Mouse (Mus musculus) kidney, postnatal 4 days (tissue): ENCODE measurements around the gene Kif1bp.

Source experiments
- DNase-seq, 2 experiments: peaks; one replicate each; pipeline ENCODE4 v3.0.0; 2021; ENCODE audit warnings: mixed read lengths in 2 of 2

Kif1bp gene

DNA sequence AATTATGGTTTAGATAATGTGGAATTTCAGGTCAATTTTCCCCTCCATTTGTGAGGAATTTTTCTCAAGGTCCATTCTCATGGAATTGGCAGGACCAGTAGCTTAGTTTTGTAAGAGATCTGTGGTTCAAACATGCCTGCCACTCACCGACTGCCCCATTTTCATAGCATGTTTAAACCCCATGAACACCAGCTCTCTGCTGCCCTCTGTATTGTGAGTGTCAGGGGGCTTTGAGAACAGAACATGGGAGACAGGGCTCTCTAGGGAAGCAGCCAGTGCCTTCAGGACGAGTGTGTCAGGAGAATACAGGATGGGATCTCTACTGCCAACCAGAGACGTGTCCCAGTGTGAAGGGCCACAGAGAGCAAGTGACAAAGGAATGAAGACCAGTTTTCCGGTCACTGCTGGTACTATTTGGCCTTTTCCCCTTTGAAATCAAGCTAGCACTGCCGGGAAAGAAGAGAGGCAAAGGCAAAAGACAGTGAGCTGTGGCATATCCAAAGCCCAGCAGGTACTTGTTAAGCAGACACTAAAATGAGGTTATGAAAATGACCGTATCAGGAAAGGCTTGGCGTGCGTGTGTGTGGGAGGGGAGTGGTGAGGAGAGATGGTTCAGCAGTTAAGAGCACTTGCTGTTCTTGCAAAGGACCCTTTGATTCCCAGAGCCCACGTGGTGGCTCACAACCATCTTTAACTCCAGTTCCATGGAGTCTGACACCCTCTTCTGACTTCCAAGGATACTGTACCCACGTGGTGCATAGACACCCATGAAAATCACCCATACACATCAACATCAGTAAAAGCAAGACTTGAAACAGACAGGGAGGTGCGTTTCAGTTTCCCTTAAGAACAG is 22.3 kb downstream of the Kif1bp start:
- DNase-seq = no peak

- no peak for DNase-seq
Measured at GRCm38 (mm10) chr10:62553611-62554091, 24.6 kb downstream of the Kif1bp start.

GRCm38 (mm10) chr10:62550787-62551300 is 27.4 kb downstream of the Kif1bp start:
- DNase-seq = no peak

DNA sequence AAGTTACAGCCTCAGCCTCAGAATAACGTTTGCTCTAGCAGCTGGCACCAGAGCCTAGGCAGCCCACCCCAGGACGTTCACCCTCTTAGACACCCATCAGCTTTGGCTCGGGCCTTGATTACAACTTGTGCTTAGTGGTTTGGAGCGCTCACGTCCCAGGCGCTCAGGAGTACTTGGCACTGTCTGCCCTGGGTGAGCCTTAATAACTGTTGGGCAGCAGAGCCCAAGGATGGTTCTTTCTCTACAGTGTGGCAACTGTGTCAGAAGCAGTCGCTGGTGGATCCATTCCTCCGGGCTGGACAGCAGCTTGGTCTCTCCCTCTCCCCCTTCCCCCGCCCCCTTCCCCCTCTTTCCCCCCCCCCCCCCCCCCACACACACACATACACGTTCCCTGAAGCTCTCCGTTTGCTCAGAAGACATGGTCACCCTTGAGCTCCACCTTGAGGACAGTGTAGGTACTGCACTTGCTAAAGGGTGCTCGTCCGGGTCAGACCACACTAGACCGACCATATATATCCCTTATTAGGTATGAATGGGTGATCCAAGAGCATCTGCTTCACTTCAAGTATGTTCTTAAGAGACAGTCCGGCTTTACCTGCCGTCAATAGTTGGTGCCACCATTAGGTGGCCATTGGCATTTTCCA is 28.6 kb downstream of the Kif1bp start:
- DNase-seq = peak; percentile 82 to 84

DNA sequence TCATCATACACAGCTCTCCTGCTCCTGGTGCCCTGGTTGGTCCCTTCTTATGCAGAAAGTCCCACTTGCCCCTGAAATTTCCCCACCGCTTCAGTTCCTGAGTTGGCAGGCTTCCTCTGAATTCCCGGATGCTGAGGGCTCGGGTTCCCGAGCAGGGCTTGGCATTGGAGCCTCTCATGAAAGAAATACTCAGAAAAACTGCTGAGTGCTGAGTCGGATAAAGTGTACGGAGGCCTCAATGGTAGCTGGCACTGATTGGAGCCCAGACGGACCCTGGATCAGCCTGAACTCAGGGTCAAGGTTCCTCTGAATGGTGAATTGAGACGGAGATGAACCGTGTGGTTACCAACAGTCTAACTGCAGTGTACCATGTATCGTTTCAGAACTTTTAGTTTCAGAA is 31.8 kb downstream of the Kif1bp start:
- no peak for DNase-seq

DNA sequence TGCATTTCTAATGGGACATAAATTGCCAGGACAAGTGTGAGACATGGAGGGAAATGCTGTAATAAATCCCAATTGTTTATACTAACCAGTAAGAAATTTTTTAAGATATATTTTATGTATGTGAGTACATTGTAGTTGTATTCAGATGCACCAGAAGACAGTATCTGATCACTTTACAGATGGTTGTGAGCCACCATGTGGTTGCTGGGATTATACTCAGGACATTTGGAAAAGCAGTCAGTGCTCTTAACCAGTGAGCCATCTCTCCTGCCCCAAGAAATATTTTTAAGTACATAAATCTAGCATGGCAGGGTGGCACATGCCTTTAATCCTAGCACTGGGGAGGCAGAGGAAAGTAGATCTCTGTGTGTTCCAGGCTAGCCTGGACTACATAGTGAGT is 32.5 kb downstream of the Kif1bp start:
- no peak for DNase-seq

GRCm38 (mm10) chr10:62544316-62544715 is 33.9 kb downstream of the Kif1bp start:
- no peak for DNase-seq

GRCm38 (mm10) chr10:62543399-62543808 is 34.9 kb downstream of the Kif1bp start:
- no peak for DNase-seq

DNA sequence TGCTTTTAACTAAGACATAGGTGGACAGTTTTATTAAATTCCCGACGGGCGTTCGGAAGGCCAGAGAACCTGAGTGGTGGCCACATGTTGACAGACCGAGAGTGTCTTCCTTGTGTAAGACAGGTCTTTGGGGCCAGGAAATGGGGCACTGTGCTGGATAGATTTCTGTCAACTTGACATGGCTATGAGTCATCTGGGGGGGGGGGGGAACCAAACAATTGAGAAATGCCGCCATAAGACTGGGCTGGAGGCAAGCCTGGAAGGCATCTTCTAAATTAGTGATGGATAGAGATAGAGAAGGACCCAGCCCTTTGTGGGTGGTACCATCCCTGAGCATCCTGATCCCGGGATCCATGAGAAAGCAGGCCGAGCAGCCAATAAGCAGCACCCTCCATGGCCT is 35.3 kb downstream of the Kif1bp start:
- no peak for DNase-seq

- no peak for DNase-seq
Measured at GRCm38 (mm10) chr10:62542507-62542906, 35.8 kb downstream of the Kif1bp start.

- no peak for DNase-seq
Measured at GRCm38 (mm10) chr10:62541499-62541898, 36.8 kb downstream of the Kif1bp start.

GRCm38 (mm10) chr10:62540800-62541199 is 37.5 kb downstream of the Kif1bp start:
- DNase-seq = no peak

DNA sequence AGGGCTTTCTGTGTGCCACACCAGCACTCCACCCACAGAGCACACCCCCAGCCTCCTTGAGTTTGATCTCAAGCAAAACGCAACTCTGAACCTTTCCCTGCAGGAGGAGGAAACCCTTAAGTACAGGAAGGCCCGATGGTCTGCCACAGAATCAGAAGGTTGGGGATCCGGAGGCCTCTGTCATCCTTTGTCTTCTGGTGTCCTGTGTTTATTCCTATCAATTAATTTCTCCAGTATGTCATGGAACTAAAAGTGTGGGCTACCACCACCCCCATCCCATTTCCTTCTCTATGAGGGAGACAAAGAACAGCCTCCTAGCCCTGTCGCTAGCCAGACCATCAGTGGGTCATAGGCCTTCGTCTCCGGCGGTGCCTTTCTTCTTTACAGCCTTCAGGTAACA is 43.7 kb downstream of the Kif1bp start:
- no peak for DNase-seq

GRCm38 (mm10) chr10:62532832-62533231 is 45.4 kb downstream of the Kif1bp start:
- DNase-seq = no peak

- peak; percentile 59 to 73 for DNase-seq
Measured at GRCm38 (mm10) chr10:62530183-62530582, 48.1 kb downstream of the Kif1bp start.

DNA sequence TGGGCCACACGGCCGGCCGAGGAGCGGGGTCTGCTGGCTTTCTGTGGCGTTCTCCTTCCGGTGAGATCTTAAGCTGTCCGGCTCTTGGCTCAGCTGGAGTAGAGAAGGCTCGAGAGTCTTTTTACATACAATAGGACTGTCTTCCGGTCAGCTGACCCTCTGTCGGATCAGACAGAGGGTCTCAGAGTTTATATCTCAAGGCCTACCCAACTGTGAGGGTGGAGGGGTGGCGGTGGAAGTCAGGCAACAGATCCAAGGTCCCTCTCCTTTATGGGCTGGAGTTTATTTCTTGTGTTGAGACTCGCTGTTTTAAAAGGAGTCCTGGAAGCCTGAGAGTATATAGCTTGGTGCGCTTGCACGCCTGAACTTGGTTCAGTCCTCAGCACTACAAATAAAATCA is 50.9 kb downstream of the Kif1bp start, which contains the start of gene Srgn:
Gene Srgn, minus strand, starts transcription at position 101 of the 400 bp plus-strand sequence.
- DNase-seq = no peak

- no peak for DNase-seq
Measured at GRCm38 (mm10) chr10:62522346-62522950, 55.8 kb downstream of the Kif1bp start.

GRCm38 (mm10) chr10:62521763-62522162 is 56.5 kb downstream of the Kif1bp start:
- no peak for DNase-seq

- no peak for DNase-seq
Measured at GRCm38 (mm10) chr10:62520911-62521310, 57.3 kb downstream of the Kif1bp start.

DNA sequence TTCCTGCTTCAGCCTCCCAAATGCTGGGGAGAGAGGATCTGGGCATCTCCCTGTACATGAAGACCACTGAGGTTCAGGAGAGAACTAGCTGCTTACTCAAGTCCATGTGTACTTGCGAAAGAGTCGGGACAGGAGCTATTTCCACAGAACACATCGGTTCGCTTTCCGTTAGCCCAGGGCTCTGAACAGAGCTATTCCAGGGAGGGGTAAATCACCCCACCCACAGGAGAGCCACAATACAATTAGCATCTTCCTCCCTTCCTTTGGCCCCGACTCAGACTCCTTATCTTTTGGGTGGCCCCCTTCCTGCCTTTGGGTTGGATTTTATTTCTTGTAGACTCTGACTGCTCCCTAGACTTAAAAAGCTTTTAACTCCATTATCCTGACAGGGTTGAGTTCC is 60.7 kb downstream of the Kif1bp start:
- no peak for DNase-seq

- DNase-seq = no peak
Measured at GRCm38 (mm10) chr10:62512855-62513254, 65.4 kb downstream of the Kif1bp start.

GRCm38 (mm10) chr10:62511528-62511927 is 66.7 kb downstream of the Kif1bp start:
- DNase-seq = no peak

DNA sequence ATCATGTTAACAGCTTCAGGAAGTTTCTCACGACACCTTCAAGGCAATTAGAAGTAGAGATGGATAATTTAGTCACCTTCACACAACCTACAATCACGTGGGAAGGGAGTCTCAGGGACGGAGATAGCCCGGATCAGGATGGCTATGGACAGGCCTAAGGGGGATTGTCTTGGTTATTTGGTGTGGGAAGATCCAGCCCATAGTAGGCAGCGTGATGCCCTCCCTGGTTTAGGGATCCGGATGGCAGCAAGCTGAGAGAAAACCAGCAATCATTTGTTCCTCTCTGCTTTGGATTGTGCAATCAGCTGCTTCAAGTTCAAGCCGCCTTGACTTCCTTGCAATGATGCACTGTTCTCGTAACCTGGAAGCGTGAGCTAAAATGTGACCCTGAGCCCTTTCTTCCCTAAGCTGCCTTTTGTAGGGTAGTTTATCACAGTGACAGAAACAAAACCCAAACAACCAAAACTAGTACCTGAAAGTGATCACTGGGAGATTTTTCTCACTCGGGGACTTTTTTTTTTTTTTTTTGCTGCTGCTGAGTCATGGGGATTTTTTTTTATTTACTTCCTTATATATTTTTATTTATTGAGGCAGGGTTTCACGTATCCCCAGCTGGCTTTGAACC is 69.1 kb downstream of the Kif1bp start:
- no peak for DNase-seq
